Mouse (Mus musculus) embryonic facial prominence, embryonic 12.5 days (tissue): ENCODE results near the gene Rxra. TPM values are rescaled to one million over a fixed set of nuclear protein-coding genes. Genes with fewer than 3 reads are reported as not detected.

Source experiments
- ATAC-seq: fragments of 200-750 bp; cut with Nextera tagmentation; 2 replicates; pipeline ENCODE4 v1.8.0; 2017; ENCODE audit not compliant: insufficient number of reproducible peaks, insufficient read depth, low FRiP score, low TSS enrichment
- H3K27ac ChIP-seq: fragments of 300-500 bp; sonication (generic); 2 replicates; pipeline ENCODE4 v1.5.1; 2016; ENCODE audit warnings: mild to moderate bottlenecking
- H3K27me3 ChIP-seq: fragments of 300-500 bp; sonication (generic); 2 replicates; pipeline ENCODE4 v1.6.1; 2016; ENCODE audit warnings: mild to moderate bottlenecking, moderate library complexity
- H3K36me3 ChIP-seq: fragments of 300-500 bp; sonication (generic); 2 replicates; pipeline ENCODE4 v1.6.1; 2016; ENCODE audit warnings: mild to moderate bottlenecking
- H3K4me1 ChIP-seq: fragments of 300-500 bp; sonication (generic); 2 replicates; pipeline ENCODE4 v1.6.1; 2016
- H3K4me2 ChIP-seq: fragments of 300-500 bp; sonication (generic); replicated peaks from 2 replicates; pipeline ENCODE4 v1.6.1; 2016; ENCODE audit warnings: mild to moderate bottlenecking, moderate library complexity
- H3K4me3 ChIP-seq: fragments of 300-500 bp; sonication (generic); 2 replicates; pipeline ENCODE4 v1.5.1; 2016; ENCODE audit warnings: mild to moderate bottlenecking
- H3K9ac ChIP-seq: fragments of 300-500 bp; sonication (generic); 2 replicates; pipeline ENCODE4 v1.6.1; 2016; ENCODE audit warnings: mild to moderate bottlenecking, moderate library complexity
- H3K9me3 ChIP-seq: fragments of 300-500 bp; sonication (generic); 2 replicates; pipeline ENCODE4 v1.6.1; 2016; ENCODE audit warnings: mild to moderate bottlenecking, moderate library complexity
- WGBS: fragments of 180-500 bp; shearing (Covaris S2); methylation state at CpG from one replicate; pipeline ENCODE4 v1.1.7; 2016; 5-methylcytosine and 5-hydroxymethylcytosine counted together
- polyA plus RNA-seq: library from polyadenylated mRNA; unstranded; fragments of >200 nt; fragmentation: Nextera tagmentation; extraction: Ambion mirVana; gene quantifications from 2 replicates; pipeline ENCODE4 v1.2.1, GENCODE M21; 2016

Rxra gene
- polyA plus RNA-seq, 1 experiment from 2014 or later = 15.9 TPM

GRCm38 (mm10) chr2:27729009-27729408 lies 52.8 kb downstream of the Rxra start:
- 79% methylated on average over 4 of the region's 4 CpGs for WGBS
- Histone ChIP-seq H3K27me3 (no peaks in the 10 kb centered on the region), H3K27ac (no peak overlapping the region), H3K36me3 (no peaks in the 10 kb centered on the region), H3K4me3 (no peak overlapping the region), H3K9me3 (no peaks in the 10 kb centered on the region), H3K4me1 (peaks cover 47% of the 10 kb centered on the region), H3K4me2 (no peak overlapping the region), H3K9ac (no peak overlapping the region)
- ATAC-seq = no peak

GRCm38 (mm10) chr2:27730002-27730905 lies 54.0 kb downstream of the Rxra start:
- ATAC-seq = no peak
- no peak overlapping the region for H3K9ac ChIP-seq
- no peaks in the 10 kb centered on the region for H3K27me3 ChIP-seq
- no peak overlapping the region for H3K27ac ChIP-seq
- H3K36me3 ChIP-seq = no peaks in the 10 kb centered on the region
- H3K4me3 ChIP-seq = no peak overlapping the region
- no peaks in the 10 kb centered on the region for H3K9me3 ChIP-seq
- H3K4me2 ChIP-seq = no peak overlapping the region
- WGBS = 67% methylated on average over 13 of the region's 13 CpGs
- H3K4me1 ChIP-seq = peaks cover 52% of the 10 kb centered on the region

GRCm38 (mm10) chr2:27733021-27733420 lies 56.8 kb downstream of the Rxra start:
- Histone ChIP-seq H3K4me1 (peaks cover 57% of the 10 kb centered on the region), H3K9ac (no peak overlapping the region), H3K36me3 (peaks cover 10% of the 10 kb centered on the region), H3K4me3 (no peak overlapping the region), H3K27me3 (no peaks in the 10 kb centered on the region), H3K27ac (peak overlapping the region; percentile 51; the same call in 1 of the 2 replicates), H3K4me2 (no peak overlapping the region), H3K9me3 (no peaks in the 10 kb centered on the region)
- 55% methylated on average over 2 of the region's 2 CpGs for WGBS
- no peak for ATAC-seq

DNA sequence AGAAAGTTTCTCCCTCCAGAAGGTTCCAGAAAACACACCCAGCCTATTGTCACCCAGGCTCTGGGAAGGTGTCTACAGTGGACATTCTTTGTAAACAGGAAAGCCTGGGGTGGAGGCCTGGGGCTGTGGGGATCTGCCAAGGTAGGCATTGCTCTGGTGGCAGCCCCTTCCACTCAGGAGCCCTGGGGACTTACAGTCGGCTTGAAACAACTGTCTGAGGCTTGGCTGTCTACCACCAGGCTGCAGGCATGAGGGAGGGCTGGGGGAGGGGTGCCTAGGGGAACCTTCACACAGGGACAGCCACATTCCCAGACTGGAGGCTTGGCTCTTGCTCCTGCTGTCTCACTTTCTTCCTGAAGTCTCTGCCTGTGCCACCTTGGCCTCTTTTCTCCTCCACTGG lies 58.1 kb downstream of the Rxra start:
- H3K9ac ChIP-seq = 0 out of 2 replicates have a peak overlapping the region, but pooled peaks have one; percentile 12
- peaks cover 55% of the 10 kb centered on the region for H3K4me1 ChIP-seq

GRCm38 (mm10) chr2:27734800-27735199 lies 58.6 kb downstream of the Rxra start:
- Histone ChIP-seq H3K4me3 (no peak overlapping the region), H3K9ac (no peak overlapping the region; the same call in 1 of the 2 replicates), H3K4me1 (peaks cover 60% of the 10 kb centered on the region), H3K4me2 (0 out of 2 replicates have a peak overlapping the region, but pooled peaks have one; percentile 1), H3K27me3 (no peaks in the 10 kb centered on the region), H3K9me3 (no peaks in the 10 kb centered on the region), H3K36me3 (peaks cover 12% of the 10 kb centered on the region), H3K27ac (peak overlapping the region; percentile 51)
- no peak for ATAC-seq
- 65% methylated on average over 2 of the region's 2 CpGs for WGBS

More for the DNA sequence above, 58.1 kb downstream of the Rxra start:
- no peaks in the 10 kb centered on the region for H3K27me3 ChIP-seq
- H3K4me2 ChIP-seq = 0 out of 2 replicates have a peak overlapping the region, but pooled peaks have one; percentile 1
- ATAC-seq = no peak
- H3K36me3 ChIP-seq = peaks cover 12% of the 10 kb centered on the region
- peak overlapping the region; percentile 51 for H3K27ac ChIP-seq
- no peaks in the 10 kb centered on the region for H3K9me3 ChIP-seq
- H3K4me3 ChIP-seq = no peak overlapping the region
- WGBS = 0% methylated on average over 1 of the region's 1 CpGs

GRCm38 (mm10) chr2:27736802-27737201 lies 60.6 kb downstream of the Rxra start:
- Histone ChIP-seq H3K9me3 (no peaks in the 10 kb centered on the region), H3K9ac (no peak overlapping the region), H3K4me1 (peaks cover 67% of the 10 kb centered on the region), H3K36me3 (peaks cover 23% of the 10 kb centered on the region), H3K27ac (no peak overlapping the region), H3K27me3 (no peaks in the 10 kb centered on the region), H3K4me3 (no peak overlapping the region), H3K4me2 (no peak overlapping the region)
- ATAC-seq = no peak
- WGBS = 82% methylated on average over 5 of the region's 5 CpGs

DNA sequence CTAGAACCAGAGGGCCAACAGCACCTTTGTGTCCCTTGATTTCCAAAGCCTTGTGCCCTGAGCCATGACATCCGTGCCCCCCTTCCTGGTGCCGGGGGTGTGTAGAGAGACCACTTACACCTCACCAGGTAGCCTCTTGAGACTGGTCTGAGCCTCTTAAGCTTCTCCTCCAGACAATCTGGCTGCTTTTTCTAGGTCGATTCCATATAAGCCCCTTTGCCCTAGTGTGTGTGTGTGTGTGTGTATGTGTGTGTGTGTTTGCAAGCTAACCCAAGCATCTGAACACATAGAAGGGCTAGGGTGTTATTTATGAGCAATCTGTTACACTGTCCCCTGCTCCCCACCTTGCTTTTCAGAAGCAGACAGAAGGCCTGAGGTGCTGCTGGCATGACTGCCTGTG lies 62.2 kb downstream of the Rxra start:
- Histone ChIP-seq H3K9me3 (no peaks in the 10 kb centered on the region), H3K27ac (no peak overlapping the region), H3K36me3 (peaks cover 35% of the 10 kb centered on the region), H3K4me2 (no peak overlapping the region), H3K27me3 (no peaks in the 10 kb centered on the region), H3K4me3 (no peak overlapping the region), H3K9ac (no peak overlapping the region), H3K4me1 (peaks cover 51% of the 10 kb centered on the region)
- no peak for ATAC-seq
- 81% methylated on average over 3 of the region's 3 CpGs for WGBS

GRCm38 (mm10) chr2:27740091-27740608 lies 63.9 kb downstream of the Rxra start:
- WGBS = 1% methylated on average over 16 of the region's 16 CpGs
- peak overlapping the region; percentile 38 for H3K27ac ChIP-seq
- H3K4me3 ChIP-seq = no peak overlapping the region
- H3K27me3 ChIP-seq = no peaks in the 10 kb centered on the region
- no peaks in the 10 kb centered on the region for H3K9me3 ChIP-seq
- peaks cover 41% of the 10 kb centered on the region for H3K36me3 ChIP-seq
- peak overlapping the region; percentile 5; the same call in 1 of the 2 replicates for H3K4me2 ChIP-seq
- H3K4me1 ChIP-seq = peaks cover 39% of the 10 kb centered on the region
- peak; percentile 17 for ATAC-seq
- H3K9ac ChIP-seq = peak overlapping the region; percentile 28; the same call in 1 of the 2 replicates

DNA sequence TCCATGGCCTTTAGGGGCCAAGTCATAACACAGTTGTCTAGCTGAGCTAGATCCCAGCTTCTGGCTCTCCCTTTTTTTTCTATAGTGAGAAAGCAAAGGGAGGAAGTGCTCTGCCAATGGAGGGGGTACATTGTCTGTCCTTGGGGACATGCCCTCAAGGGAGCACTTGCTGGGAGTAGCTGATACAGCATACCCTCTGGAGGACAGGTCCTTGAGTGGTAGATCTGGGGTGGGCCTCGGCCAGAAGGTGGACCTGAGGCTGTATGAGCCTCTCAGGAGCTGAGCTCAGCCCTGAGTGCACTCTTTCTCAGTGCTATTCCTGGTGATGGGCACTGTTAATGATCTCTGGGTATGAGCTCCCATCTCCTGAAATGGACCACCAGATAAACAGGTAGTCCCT lies 66.9 kb downstream of the Rxra start:
- WGBS = 90% methylated on average over 1 of the region's 1 CpGs
- H3K27me3 ChIP-seq = no peaks in the 10 kb centered on the region
- H3K9me3 ChIP-seq = no peaks in the 10 kb centered on the region
- H3K4me1 ChIP-seq = peaks cover 49% of the 10 kb centered on the region
- no peak overlapping the region for H3K4me3 ChIP-seq
- H3K36me3 ChIP-seq = peaks cover 35% of the 10 kb centered on the region
- ATAC-seq = no peak
- H3K9ac ChIP-seq = no peak overlapping the region
- no peak overlapping the region for H3K27ac ChIP-seq
- H3K4me2 ChIP-seq = no peak overlapping the region

GRCm38 (mm10) chr2:27743863-27744611 lies 67.8 kb downstream of the Rxra start:
- no peak overlapping the region for H3K9ac ChIP-seq
- no peak overlapping the region for H3K4me2 ChIP-seq
- H3K9me3 ChIP-seq = no peaks in the 10 kb centered on the region
- 85% methylated on average over 7 of the region's 7 CpGs for WGBS
- no peaks in the 10 kb centered on the region for H3K27me3 ChIP-seq
- no peak overlapping the region for H3K4me3 ChIP-seq
- H3K36me3 ChIP-seq = peaks cover 41% of the 10 kb centered on the region
- H3K27ac ChIP-seq = peak overlapping the region; percentile 69; the same call in 1 of the 2 replicates
- no peak for ATAC-seq
- H3K4me1 ChIP-seq = peaks cover 44% of the 10 kb centered on the region

GRCm38 (mm10) chr2:27744612-27745351 lies 68.5 kb downstream of the Rxra start:
- peaks cover 37% of the 10 kb centered on the region for H3K4me1 ChIP-seq
- 0 out of 2 replicates have a peak overlapping the region, but pooled peaks have one; percentile 2 for H3K9ac ChIP-seq
- H3K36me3 ChIP-seq = peaks cover 47% of the 10 kb centered on the region

More at GRCm38 (mm10) chr2:27744612-27745351, 68.5 kb downstream of the Rxra start:
- Histone ChIP-seq H3K27me3 (no peaks in the 10 kb centered on the region), H3K4me2 (no peak overlapping the region), H3K27ac (peak overlapping the region; percentile 70), H3K4me3 (no peak overlapping the region), H3K9me3 (no peaks in the 10 kb centered on the region)
- peak; percentile 38; the same call in 1 of the 2 replicates for ATAC-seq
- WGBS = 74% methylated on average over 13 of the region's 13 CpGs
